Mouse (Mus musculus) lung, postnatal 25 days (tissue): ENCODE data around the gene Scyl1.
"Not testable (repeated sequence)": the region's sequence is repeated elsewhere in the genome, so short reads cannot be mapped to it uniquely, and the experiment has no call there.

Experiments used
- DNase-seq: peaks from one replicate; pipeline ENCODE4 v3.0.0; 2022; ENCODE audit warnings: low spot score

Scyl1 gene

GRCm38 (mm10) chr19:5770925-5771860 lies at the start of gene Scyl1:
Gene Scyl1 (minus strand): TSS chr19:5771419.
- DNase-seq = peak; percentile 95

- peak; percentile 73 for DNase-seq
Observed at GRCm38 (mm10) chr19:5819549-5819948, 48.3 kb upstream of the Scyl1 start.

- no peak for DNase-seq
Observed at GRCm38 (mm10) chr19:5818590-5818977, 47.4 kb upstream of the Scyl1 start.

GRCm38 (mm10) chr19:5817703-5818589 lies 46.7 kb upstream of the Scyl1 start:
- peak; percentile 94 for DNase-seq

- DNase-seq = no peak
Observed at GRCm38 (mm10) chr19:5815928-5816327, 44.7 kb upstream of the Scyl1 start.

- DNase-seq = no peak
Observed at GRCm38 (mm10) chr19:5815010-5815409, 43.8 kb upstream of the Scyl1 start.

GRCm38 (mm10) chr19:5814048-5814447 lies 42.8 kb upstream of the Scyl1 start:
- DNase-seq = not testable (repeated sequence)

GRCm38 (mm10) chr19:5813567-5813966 lies 42.3 kb upstream of the Scyl1 start:
- DNase-seq = no peak

- DNase-seq = peak; percentile 84
Observed at GRCm38 (mm10) chr19:5811771-5812504, 40.7 kb upstream of the Scyl1 start.

GRCm38 (mm10) chr19:5810840-5811563 lies 39.8 kb upstream of the Scyl1 start:
- no peak for DNase-seq

GRCm38 (mm10) chr19:5810103-5810839 lies 39.1 kb upstream of the Scyl1 start:
- DNase-seq = peak; percentile 91

GRCm38 (mm10) chr19:5809712-5810089 lies 38.5 kb upstream of the Scyl1 start:
- DNase-seq = no peak

- DNase-seq = no peak
Observed at GRCm38 (mm10) chr19:5808955-5809711, 37.9 kb upstream of the Scyl1 start.

GRCm38 (mm10) chr19:5807740-5808139 lies 36.5 kb upstream of the Scyl1 start:
- no peak for DNase-seq

- peak; percentile 61 for DNase-seq
Observed at GRCm38 (mm10) chr19:5806809-5807205, 35.6 kb upstream of the Scyl1 start.

- peak; percentile 90 for DNase-seq
Observed at GRCm38 (mm10) chr19:5806051-5806808, 35.0 kb upstream of the Scyl1 start.

- DNase-seq = no peak
Observed at GRCm38 (mm10) chr19:5804371-5804899, 33.2 kb upstream of the Scyl1 start.

GRCm38 (mm10) chr19:5803881-5804279 lies 32.7 kb upstream of the Scyl1 start:
- no peak for DNase-seq
